In the genomic region with DNA sequence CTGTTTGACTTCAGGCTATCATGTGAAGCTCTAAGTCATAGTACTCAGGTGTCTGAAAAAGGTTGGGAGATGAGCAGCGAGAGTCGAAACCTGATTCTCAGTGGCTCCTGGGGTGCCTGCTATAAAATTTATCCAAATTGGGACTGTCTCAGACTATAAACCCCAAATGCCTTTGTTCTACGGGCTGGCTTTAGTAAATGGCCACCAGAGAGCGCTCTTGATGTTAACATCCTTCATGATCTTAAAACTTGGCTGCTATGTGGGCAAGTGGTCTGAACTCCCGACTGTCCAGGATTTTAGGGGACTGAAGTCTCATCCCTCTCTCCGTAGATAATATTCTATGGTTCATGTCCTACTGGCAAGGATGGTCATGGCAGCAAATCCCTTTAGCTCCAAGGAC, we compare ENCODE assay signal across 8 mouse cellular contexts.
DNase-seq lines count a peak whose midpoint lies in the region; ATAC-seq and TF ChIP-seq lines count a peak whose summit lies in the region.

No protein-coding gene starts in this region.

- H3K9me3 ChIP-seq in intestine, postnatal 0 days (ENCODE audit: control insufficient read depth): no peaks in the 10 kb centered on the region
- H3K9me3 ChIP-seq in intestine, embryonic 16.5 days (ENCODE audit: control insufficient read depth, low read length): no peaks in the 10 kb centered on the region
- H3K9me3 ChIP-seq in embryonic facial prominence, embryonic 11.5 days (replicated peaks; ENCODE audit: control insufficient read depth, low read length): no peaks in the 10 kb centered on the region
- H3K9me3 ChIP-seq in neural tube, embryonic 11.5 days (ENCODE audit: control insufficient read depth, low read length): no peaks in the 10 kb centered on the region

- H3K4me1 ChIP-seq in intestine, postnatal 0 days (replicated peaks; ENCODE audit: control insufficient read depth, insufficient read depth, low read length): no peaks in the 10 kb centered on the region
- H3K4me1 ChIP-seq in intestine, embryonic 16.5 days (ENCODE audit: control insufficient read depth, insufficient read depth, low read length): no peaks in the 10 kb centered on the region
- no peaks in the 10 kb centered on the region for H3K4me1 ChIP-seq in embryonic facial prominence, embryonic 11.5 days (ENCODE audit: control insufficient read depth, insufficient read depth, low read length)
- no peaks in the 10 kb centered on the region for H3K4me1 ChIP-seq in neural tube, embryonic 11.5 days (ENCODE audit: control insufficient read depth, insufficient read depth, low read length)

- no peaks in the 10 kb centered on the region for H3K36me3 ChIP-seq in intestine, postnatal 0 days (ENCODE audit: control insufficient read depth, insufficient read depth)
- no peaks in the 10 kb centered on the region for H3K36me3 ChIP-seq in intestine, embryonic 16.5 days (ENCODE audit: control insufficient read depth, insufficient read depth, low read length)
- no peaks in the 10 kb centered on the region for H3K36me3 ChIP-seq in embryonic facial prominence, embryonic 11.5 days (replicated peaks; ENCODE audit: control insufficient read depth, insufficient read depth, low read depth, low read length)
- H3K36me3 ChIP-seq in neural tube, embryonic 11.5 days (ENCODE audit: control insufficient read depth, insufficient read depth, low read length): no peaks in the 10 kb centered on the region

- no peak overlapping the region for H3K27ac ChIP-seq in intestine, postnatal 0 days (ENCODE audit: low read depth, low read length)
- no peak overlapping the region for H3K27ac ChIP-seq in intestine, embryonic 16.5 days (ENCODE audit: low read length)
- no peak overlapping the region for H3K27ac ChIP-seq in embryonic facial prominence, embryonic 11.5 days (replicated peaks; ENCODE audit: low read depth, low read length)
- no peak overlapping the region for H3K27ac ChIP-seq in neural tube, embryonic 11.5 days (ENCODE audit: low read depth, low read length)

- DNase-seq in adrenal gland, postnatal 25 days: peak; percentile 7
- DNase-seq in embryonic facial prominence, embryonic 11.5 days (ENCODE audit: low spot score): peak; percentile 78
- DNase-seq in layer of hippocampus, adult 9-11 months: peak; percentile 7
- peak; percentile 67 for DNase-seq in neural tube, embryonic 11.5 days (ENCODE audit: low spot score)
- DNase-seq in urinary bladder, postnatal 10 days (ENCODE audit: low spot score): no peak
- DNase-seq in spleen, postnatal 4 days (ENCODE audit: low spot score in 2 of 2): no peak

- no peak overlapping the region for H3K4me2 ChIP-seq in intestine, postnatal 0 days (replicated peaks; ENCODE audit: low read depth)
- H3K4me2 ChIP-seq in intestine, embryonic 16.5 days (ENCODE audit: low read depth, low read length): no peak overlapping the region
- H3K4me2 ChIP-seq in embryonic facial prominence, embryonic 11.5 days (ENCODE audit: low read depth, low read length): no peak overlapping the region
- no peak overlapping the region for H3K4me2 ChIP-seq in neural tube, embryonic 11.5 days (ENCODE audit: low read depth)

- H3K4me3 ChIP-seq in intestine, postnatal 0 days (ENCODE audit: low read depth, low read length): no peak overlapping the region
- H3K4me3 ChIP-seq in intestine, embryonic 16.5 days (ENCODE audit: low read length): no peak overlapping the region
- no peak overlapping the region for H3K4me3 ChIP-seq in embryonic facial prominence, embryonic 11.5 days (ENCODE audit: low read depth, low read length)
- no peak overlapping the region for H3K4me3 ChIP-seq in neural tube, embryonic 11.5 days (ENCODE audit: low read depth, low read length)

- no peak for ATAC-seq in intestine, postnatal 0 days
- no peak for ATAC-seq in intestine, embryonic 16.5 days
- no peak for ATAC-seq in embryonic facial prominence, embryonic 11.5 days (replicated peaks; ENCODE audit: insufficient number of reproducible peaks, low FRiP score, low TSS enrichment, low read depth)
- peak; percentile 66; the same call in 1 of the 2 replicates for ATAC-seq in neural tube, embryonic 11.5 days (ENCODE audit: insufficient read depth, low FRiP score, low TSS enrichment)

- H3K27me3 ChIP-seq in intestine, postnatal 0 days (replicated peaks; ENCODE audit: control insufficient read depth, insufficient read depth, low read length): no peaks in the 10 kb centered on the region
- H3K27me3 ChIP-seq in intestine, embryonic 16.5 days (replicated peaks; ENCODE audit: control insufficient read depth, insufficient read depth, low read length): no peaks in the 10 kb centered on the region
- no peaks in the 10 kb centered on the region for H3K27me3 ChIP-seq in embryonic facial prominence, embryonic 11.5 days (ENCODE audit: control insufficient read depth, insufficient read depth, low read length)
- no peaks in the 10 kb centered on the region for H3K27me3 ChIP-seq in neural tube, embryonic 11.5 days (ENCODE audit: control insufficient read depth, insufficient read depth, low read length)

- no peak overlapping the region for H3K9ac ChIP-seq in intestine, postnatal 0 days (ENCODE audit: low read depth, low read length)
- H3K9ac ChIP-seq in intestine, embryonic 16.5 days (ENCODE audit: low read depth, low read length): no peak overlapping the region
- no peak overlapping the region for H3K9ac ChIP-seq in embryonic facial prominence, embryonic 11.5 days (replicated peaks; ENCODE audit: low read length)
- no peak overlapping the region for H3K9ac ChIP-seq in neural tube, embryonic 11.5 days (ENCODE audit: low read length)

- peak; percentile 57 for TF ChIP-seq CTCF in intestine, postnatal 0 days (IDR thresholded peaks at IDR 0.05; ENCODE audit: low read depth)

- 48% methylated on average over 6 of the region's 6 CpGs for WGBS in intestine, postnatal 0 days
- WGBS in intestine, embryonic 16.5 days: 40% methylated on average over 6 of the region's 6 CpGs
- WGBS in embryonic facial prominence, embryonic 11.5 days: 45% methylated on average over 6 of the region's 6 CpGs
- WGBS in neural tube, embryonic 11.5 days: 43% methylated on average over 6 of the region's 6 CpGs

Comparison
In these comparisons a context has a peak if more than half of its experiments do, and no peak if none do; other contexts are left out.
1. DNase-seq: peak in adrenal gland, postnatal 25 days (single experiment), embryonic facial prominence, embryonic 11.5 days (single experiment), layer of hippocampus, adult 9-11 months (single experiment) and neural tube, embryonic 11.5 days (single experiment); none in urinary bladder, postnatal 10 days (single experiment) and spleen, postnatal 4 days (0 of 2).